Mouse (Mus musculus) ovary, postnatal 14 days (tissue): ENCODE results near the gene Prap1.
"Not testable (repeated sequence)": the region's sequence is repeated elsewhere in the genome, so short reads cannot be mapped to it uniquely, and the experiment has no call there.

Experiments
- DNase-seq: peaks from one replicate; pipeline ENCODE4 v3.0.0; 2022; ENCODE audit warnings: low spot score

Prap1 gene

GRCm38 (mm10) chr7:140082242-140082678 is 10.9 kb upstream of the Prap1 start, which contains the start of gene Caly:
TSS of gene Caly (minus strand) at chr7:140082548.
- no peak for DNase-seq

- no peak for DNase-seq
These were observed 2.6 kb upstream of the Prap1 start for GRCm38 (mm10) chr7:140090601-140091000.

- no peak for DNase-seq
These were observed 1.8 kb downstream of the Prap1 start for GRCm38 (mm10) chr7:140094954-140095353.

GRCm38 (mm10) chr7:140095556-140095955 is 2.4 kb downstream of the Prap1 start:
- no peak for DNase-seq

GRCm38 (mm10) chr7:140096055-140096454 is 2.9 kb downstream of the Prap1 start:
- no peak for DNase-seq

GRCm38 (mm10) chr7:140098466-140098865 is 5.3 kb downstream of the Prap1 start:
- DNase-seq, result no peak

GRCm38 (mm10) chr7:140101498-140101897 is 8.3 kb downstream of the Prap1 start:
- no peak for DNase-seq

GRCm38 (mm10) chr7:140101993-140102860 is 9.0 kb downstream of the Prap1 start, which contains the start of gene Fuom:
TSS of gene Fuom (minus strand) at chr7:140102441.
- DNase-seq, result peak; percentile 76

- DNase-seq, result no peak
These were observed 10.8 kb downstream of the Prap1 start for GRCm38 (mm10) chr7:140104009-140104408.

GRCm38 (mm10) chr7:140111943-140112342 is 18.7 kb downstream of the Prap1 start:
- DNase-seq, result no peak

GRCm38 (mm10) chr7:140115583-140116328 is 22.6 kb downstream of the Prap1 start, which contains the start of gene Paox:
TSS of gene Paox (plus strand) at chr7:140115799.
- DNase-seq, result peak; percentile 46

GRCm38 (mm10) chr7:140116329-140117054 is 23.3 kb downstream of the Prap1 start, which contains the start of gene Echs1:
TSS of gene Echs1 (minus strand) at chr7:140116476.
- DNase-seq, result peak; percentile 73

GRCm38 (mm10) chr7:140120484-140120883 is 27.3 kb downstream of the Prap1 start:
- DNase-seq, result no peak

GRCm38 (mm10) chr7:140121338-140121910 is 28.2 kb downstream of the Prap1 start:
- no peak for DNase-seq

- no peak for DNase-seq
These were observed 29.6 kb downstream of the Prap1 start for GRCm38 (mm10) chr7:140122765-140123164.

GRCm38 (mm10) chr7:140124382-140124781 is 31.2 kb downstream of the Prap1 start:
- no peak for DNase-seq

- peak; percentile 87 for DNase-seq
These were observed 32.3 kb downstream of the Prap1 start for GRCm38 (mm10) chr7:140125278-140126021.

GRCm38 (mm10) chr7:140126022-140126350 is 32.8 kb downstream of the Prap1 start:
- no peak for DNase-seq

GRCm38 (mm10) chr7:140126934-140127333 is 33.7 kb downstream of the Prap1 start:
- DNase-seq, result no peak

- DNase-seq, result no peak
These were observed 34.7 kb downstream of the Prap1 start for GRCm38 (mm10) chr7:140127911-140128310.

GRCm38 (mm10) chr7:140132184-140132583 is 39.0 kb downstream of the Prap1 start:
- not testable (repeated sequence) for DNase-seq
